Mouse (Mus musculus): ENCODE measurements at regions not wholly inside any gene's neighbourhood (a gene's known extent, or its start where the extent isn't known, plus 50 kb on each side); places are given as distances from the start of the nearest gene placed in this dataset.

DNA sequence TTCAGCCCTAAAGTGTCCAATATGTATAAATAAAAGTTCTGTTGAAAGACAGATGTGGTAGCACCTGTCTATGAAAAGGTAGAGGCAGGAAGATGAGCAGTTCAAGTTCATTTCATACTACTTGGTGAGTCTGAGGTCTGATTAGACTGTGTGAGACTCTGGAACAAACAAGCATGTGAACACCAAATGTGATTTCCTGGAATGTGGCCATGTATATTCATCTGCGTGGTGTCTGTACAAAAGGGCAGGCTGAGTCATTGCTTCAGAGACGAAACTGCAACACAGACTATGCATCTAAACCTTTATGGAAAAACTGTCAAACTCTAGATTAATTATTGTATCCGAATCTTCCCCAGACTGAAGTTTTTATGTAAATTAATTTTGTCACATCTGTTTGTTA is 268.7 kb downstream of the Arl6ip6 start:
- TF ChIP-seq CTCF (conservative IDR thresholded peaks at IDR 0.05; ENCODE audit: low read length), result no peak
- no peak for TF ChIP-seq POU5F1 (IDR thresholded peaks at IDR 0.05; ENCODE audit: borderline replicate concordance, low read length)
